Comparison of ENCODE assay signal across 25 mouse cellular contexts in the genomic region with DNA sequence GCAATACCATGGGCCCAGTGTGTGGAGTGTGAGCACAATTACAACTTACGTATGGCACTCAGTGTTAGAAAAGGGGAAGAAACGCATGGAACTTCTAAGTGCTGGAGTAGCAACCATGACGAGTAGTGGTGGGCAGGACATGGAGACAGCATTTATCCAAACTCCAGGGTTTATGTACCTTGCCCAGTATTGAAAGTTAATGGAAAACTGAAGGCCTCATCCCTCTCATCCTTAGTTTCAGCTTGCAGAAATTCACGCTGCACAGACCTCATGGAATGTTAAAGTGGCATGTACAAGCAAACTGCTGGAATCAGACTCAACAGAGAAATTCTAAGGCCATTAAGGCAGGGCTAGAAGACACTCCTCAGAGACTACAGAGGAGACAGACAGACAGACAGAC.
"Had no signal": no experiment of that assay in that cellular context is flagged by ENCODE, and none has a peak within 500 bp of the region (broad histone marks: within the 10 kb centered on the region; RNA-seq: fewer than 3 reads in every experiment).

No protein-coding gene starts in this region.

- H3K4me1 ChIP-seq: forebrain, embryonic 15.5 days; heart, embryonic 10.5 days; heart, embryonic 12.5 days; hindbrain, embryonic 10.5 days; hindbrain, embryonic 12.5 days; intestine, embryonic 15.5 days; limb, embryonic 13.5 days; limb, embryonic 15.5 days; liver, embryonic 12.5 days had no signal

- H3K4me3 ChIP-seq: forebrain, embryonic 15.5 days; gastrocnemius, adult 2 months; heart, embryonic 10.5 days; heart, embryonic 12.5 days; hindbrain, embryonic 10.5 days; hindbrain, embryonic 12.5 days; intestine, embryonic 15.5 days; limb, embryonic 13.5 days; limb, embryonic 15.5 days; liver, embryonic 12.5 days had no signal

- H3K27me3 ChIP-seq: forebrain, embryonic 15.5 days; heart, embryonic 12.5 days; hindbrain, embryonic 12.5 days; intestine, embryonic 15.5 days; limb, embryonic 13.5 days; limb, embryonic 15.5 days; liver, embryonic 12.5 days had no signal

- ATAC-seq: forebrain, embryonic 15.5 days; forebrain, postnatal 0 days; hindbrain, embryonic 16.5 days; inflammation-experienced regulatory T-cells, adult 6 months; intestine, embryonic 15.5 days; intestine, postnatal 0 days; liver, embryonic 12.5 days had no signal

- DNase-seq: forebrain, postnatal 0 days; gastrocnemius, adult 2 months; gastrocnemius, postnatal 10 days; gastrocnemius, postnatal 25 days; heart, adult 18-20 months; heart, postnatal 10 days; heart, postnatal 4 days; layer of hippocampus, adult 9-11 months; layer of hippocampus, postnatal 36 days; left cerebral cortex, postnatal 4 days; lung, adult 18-20 months had no signal

- H3K9me3 ChIP-seq: forebrain, embryonic 15.5 days; heart, embryonic 10.5 days; heart, embryonic 12.5 days; hindbrain, embryonic 10.5 days; hindbrain, embryonic 12.5 days; intestine, embryonic 15.5 days; limb, embryonic 13.5 days; limb, embryonic 15.5 days; liver, embryonic 12.5 days had no signal

- H3K9ac ChIP-seq: forebrain, embryonic 15.5 days; forebrain, postnatal 0 days; heart, embryonic 12.5 days; hindbrain, embryonic 12.5 days; hindbrain, embryonic 14.5 days; intestine, embryonic 15.5 days; limb, embryonic 13.5 days; limb, embryonic 15.5 days; liver, embryonic 12.5 days; liver, embryonic 14.5 days had no signal

- H3K27ac ChIP-seq: forebrain, embryonic 15.5 days; gastrocnemius, adult 2 months; heart, embryonic 10.5 days; hindbrain, embryonic 10.5 days; hindbrain, embryonic 12.5 days; hindbrain, embryonic 14.5 days; intestine, embryonic 15.5 days; limb, embryonic 13.5 days; limb, embryonic 15.5 days; liver, embryonic 12.5 days; liver, embryonic 14.5 days had no signal

- H3K4me2 ChIP-seq: forebrain, embryonic 15.5 days; heart, embryonic 12.5 days; hindbrain, embryonic 12.5 days; hindbrain, embryonic 14.5 days; intestine, embryonic 15.5 days; limb, embryonic 13.5 days; limb, embryonic 15.5 days; liver, embryonic 12.5 days had no signal
